Mouse (Mus musculus): ENCODE results near the gene Ahdc1.

- no peak for TF ChIP-seq EP300 (IDR thresholded peaks at IDR 0.05; ENCODE audit: low read depth)
- no peak for TF ChIP-seq CTCF (IDR thresholded peaks at IDR 0.05; ENCODE audit: low read depth)
These were observed 71.2 kb downstream of the Ahdc1 start for GRCm38 (mm10) chr4:133082216-133082773.

Data from liver, embryonic 14.5 days (tissue).